Mouse (Mus musculus): Measurements from ENCODE around the gene Slc5a10. TPM values are rescaled to one million over a fixed set of nuclear protein-coding genes. Genes with fewer than 3 reads are reported as not detected.

The Slc5a10 gene
- polyA plus RNA-seq, 1 experiment from 2014 or later: 0.13 TPM

- H3K27me3 ChIP-seq (replicated peaks; ENCODE audit: control insufficient read depth, insufficient read depth, low read length): no peaks in the 10 kb centered on the region
- ATAC-seq: no peak
- no peak overlapping the region for H3K4me2 ChIP-seq (replicated peaks; ENCODE audit: low read depth)
- H3K27ac ChIP-seq (ENCODE audit: low read depth, low read length): no peak overlapping the region
- no peaks in the 10 kb centered on the region; the same call in 1 of the 2 replicates for H3K36me3 ChIP-seq (ENCODE audit: control insufficient read depth, insufficient read depth)
- no peak overlapping the region for H3K9ac ChIP-seq (ENCODE audit: low read depth, low read length)
- 80% methylated on average over 5 of the region's 5 CpGs for WGBS
- no peaks in the 10 kb centered on the region for H3K4me1 ChIP-seq (replicated peaks; ENCODE audit: control insufficient read depth, insufficient read depth, low read length)
- H3K9me3 ChIP-seq (ENCODE audit: control insufficient read depth): no peaks in the 10 kb centered on the region
- TF ChIP-seq CTCF (IDR thresholded peaks at IDR 0.05; ENCODE audit: low read depth): no peak
- H3K4me3 ChIP-seq (ENCODE audit: low read depth, low read length): no peak overlapping the region
Observed at GRCm38 (mm10) chr11:61722077-61722476, 1.5 kb upstream of the Slc5a10 start.

GRCm38 (mm10) chr11:61719826-61720225 lies 800 bp downstream of the Slc5a10 start:
- H3K27me3 ChIP-seq (replicated peaks; ENCODE audit: control insufficient read depth, insufficient read depth, low read length): no peaks in the 10 kb centered on the region
- H3K9me3 ChIP-seq (ENCODE audit: control insufficient read depth): no peaks in the 10 kb centered on the region
- no peak for ATAC-seq
- no peak overlapping the region for H3K27ac ChIP-seq (ENCODE audit: low read depth, low read length)
- no peak overlapping the region for H3K9ac ChIP-seq (ENCODE audit: low read depth, low read length)
- no peak overlapping the region for H3K4me2 ChIP-seq (replicated peaks; ENCODE audit: low read depth)
- H3K4me3 ChIP-seq (ENCODE audit: low read depth, low read length): no peak overlapping the region
- no peaks in the 10 kb centered on the region for H3K4me1 ChIP-seq (replicated peaks; ENCODE audit: control insufficient read depth, insufficient read depth, low read length)
- H3K36me3 ChIP-seq (ENCODE audit: control insufficient read depth, insufficient read depth): no peaks in the 10 kb centered on the region
- 74% methylated on average over 8 of the region's 8 CpGs for whole genome bisulfite sequencing
- TF ChIP-seq CTCF (IDR thresholded peaks at IDR 0.05; ENCODE audit: low read depth): no peak

- ATAC-seq: no peak
- no peak for TF ChIP-seq CTCF (IDR thresholded peaks at IDR 0.05; ENCODE audit: low read depth)
- no peaks in the 10 kb centered on the region for H3K27me3 ChIP-seq (replicated peaks; ENCODE audit: control insufficient read depth, insufficient read depth, low read length)
- no peak overlapping the region for H3K27ac ChIP-seq (ENCODE audit: low read depth, low read length)
- H3K9me3 ChIP-seq (ENCODE audit: control insufficient read depth): no peaks in the 10 kb centered on the region
- H3K9ac ChIP-seq (ENCODE audit: low read depth, low read length): no peak overlapping the region
- no peaks in the 10 kb centered on the region for H3K36me3 ChIP-seq (ENCODE audit: control insufficient read depth, insufficient read depth)
- no peak overlapping the region for H3K4me2 ChIP-seq (replicated peaks; ENCODE audit: low read depth)
- no peak overlapping the region for H3K4me3 ChIP-seq (ENCODE audit: low read depth, low read length)
- no peaks in the 10 kb centered on the region for H3K4me1 ChIP-seq (replicated peaks; ENCODE audit: control insufficient read depth, insufficient read depth, low read length)
- 51% methylated on average over 3 of the region's 3 CpGs for WGBS
Observed at GRCm38 (mm10) chr11:61719387-61719786, 1.2 kb downstream of the Slc5a10 start.

GRCm38 (mm10) chr11:61717990-61718389 lies 2.6 kb downstream of the Slc5a10 start:
- no peaks in the 10 kb centered on the region for H3K36me3 ChIP-seq (ENCODE audit: control insufficient read depth, insufficient read depth)
- H3K9me3 ChIP-seq (ENCODE audit: control insufficient read depth): no peaks in the 10 kb centered on the region
- WGBS: 65% methylated on average over 5 of the region's 5 CpGs
- no peak overlapping the region for H3K27ac ChIP-seq (ENCODE audit: low read depth, low read length)
- H3K27me3 ChIP-seq (replicated peaks; ENCODE audit: control insufficient read depth, insufficient read depth, low read length): no peaks in the 10 kb centered on the region
- no peak overlapping the region for H3K4me3 ChIP-seq (ENCODE audit: low read depth, low read length)
- no peak overlapping the region for H3K9ac ChIP-seq (ENCODE audit: low read depth, low read length)
- H3K4me2 ChIP-seq (replicated peaks; ENCODE audit: low read depth): no peak overlapping the region
- no peak for TF ChIP-seq CTCF (IDR thresholded peaks at IDR 0.05; ENCODE audit: low read depth)
- no peak for ATAC-seq
- no peaks in the 10 kb centered on the region for H3K4me1 ChIP-seq (replicated peaks; ENCODE audit: control insufficient read depth, insufficient read depth, low read length)

DNA sequence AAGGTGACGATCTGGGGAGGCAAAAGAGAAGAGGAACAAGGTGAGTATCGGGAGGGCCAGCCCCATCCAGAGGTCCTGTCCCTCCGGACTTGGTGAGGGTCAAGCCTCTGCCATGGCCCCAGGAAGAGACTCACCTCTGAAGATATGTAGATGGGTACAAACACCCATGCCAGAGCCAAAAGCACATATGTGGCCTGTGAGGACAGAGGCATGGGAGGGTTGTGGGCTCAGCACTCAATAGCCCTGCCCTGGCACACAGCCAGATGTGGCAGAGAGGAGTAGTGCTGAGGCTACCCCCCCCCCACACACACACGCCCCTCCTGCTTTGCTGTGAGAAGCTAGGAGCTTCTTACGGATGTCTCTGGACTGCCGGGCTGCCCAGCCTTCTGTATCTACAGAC lies 5.5 kb downstream of the Slc5a10 start:
- H3K9me3 ChIP-seq (ENCODE audit: control insufficient read depth): no peaks in the 10 kb centered on the region
- no peak overlapping the region for H3K9ac ChIP-seq (ENCODE audit: low read depth, low read length)
- H3K27me3 ChIP-seq (replicated peaks; ENCODE audit: control insufficient read depth, insufficient read depth, low read length): no peaks in the 10 kb centered on the region
- TF ChIP-seq CTCF (IDR thresholded peaks at IDR 0.05; ENCODE audit: low read depth): no peak
- H3K4me2 ChIP-seq (replicated peaks; ENCODE audit: low read depth): no peak overlapping the region
- ATAC-seq: no peak
- no peak overlapping the region for H3K4me3 ChIP-seq (ENCODE audit: low read depth, low read length)
- no peaks in the 10 kb centered on the region for H3K4me1 ChIP-seq (replicated peaks; ENCODE audit: control insufficient read depth, insufficient read depth, low read length)
- 61% methylated on average over 6 of the region's 6 CpGs for WGBS
- H3K36me3 ChIP-seq (ENCODE audit: control insufficient read depth, insufficient read depth): no peaks in the 10 kb centered on the region
- no peak overlapping the region for H3K27ac ChIP-seq (ENCODE audit: low read depth, low read length)

DNA sequence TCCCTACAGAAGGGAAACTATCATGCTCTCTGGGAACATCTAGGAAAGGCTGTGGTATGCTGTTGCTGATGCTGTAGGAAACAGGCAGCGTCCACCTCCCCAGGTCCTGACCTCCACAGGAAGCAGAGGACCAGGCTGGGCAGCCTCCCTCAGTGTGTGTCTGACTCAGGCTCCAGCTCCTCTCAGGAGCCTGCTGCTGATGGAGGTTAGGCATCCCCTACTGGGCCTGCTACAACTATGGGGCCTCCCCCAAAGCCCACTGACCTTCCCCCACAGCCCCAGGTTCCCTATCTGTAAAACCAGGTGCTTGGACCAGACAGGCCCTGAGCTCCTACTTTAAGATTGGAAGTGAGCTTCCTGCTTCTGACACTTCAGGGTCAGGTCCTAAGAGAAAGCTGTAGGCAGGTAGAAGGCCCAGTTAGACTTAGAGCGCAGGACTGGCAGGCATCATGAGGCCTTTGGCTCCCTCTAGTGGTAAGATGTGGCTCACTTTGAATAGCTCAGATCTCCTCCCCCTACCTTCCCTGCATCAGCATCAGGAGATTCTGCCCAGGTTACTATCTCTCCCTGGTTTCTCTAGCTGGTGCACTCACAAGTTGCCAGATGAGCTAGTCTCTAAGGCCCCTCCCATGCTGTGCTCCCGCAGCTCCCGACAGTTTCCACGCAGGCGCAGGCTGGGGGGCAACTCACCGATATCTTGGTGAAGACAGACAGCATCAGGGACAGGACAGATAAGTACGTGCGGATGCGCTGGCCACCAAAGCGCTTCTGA lies 6.1 kb downstream of the Slc5a10 start:
- Histone ChIP-seq H3K27ac (ENCODE audit: low read depth, low read length) (no peak overlapping the region), H3K27me3 (replicated peaks; ENCODE audit: control insufficient read depth, insufficient read depth, low read length) (no peaks in the 10 kb centered on the region), H3K4me3 (ENCODE audit: low read depth, low read length) (no peak overlapping the region), H3K4me1 (replicated peaks; ENCODE audit: control insufficient read depth, insufficient read depth, low read length) (no peaks in the 10 kb centered on the region), H3K9me3 (ENCODE audit: control insufficient read depth) (no peaks in the 10 kb centered on the region), H3K36me3 (ENCODE audit: control insufficient read depth, insufficient read depth) (no peaks in the 10 kb centered on the region), H3K4me2 (replicated peaks; ENCODE audit: low read depth) (no peak overlapping the region), H3K9ac (ENCODE audit: low read depth, low read length) (no peak overlapping the region)
- TF ChIP-seq CTCF (IDR thresholded peaks at IDR 0.05; ENCODE audit: low read depth): peak; percentile 96
- 44% methylated on average over 11 of the region's 11 CpGs for WGBS
- peak; percentile 63; the same call in 1 of the 2 replicates for ATAC-seq
